Mouse (Mus musculus) embryonic stem cell, embryonic (primary cell): ENCODE results near the gene Nkiras1.
"Not testable (repeated sequence)": the region's sequence is repeated elsewhere in the genome, so short reads cannot be mapped to it uniquely, and the experiment has no call there.

Experiments used
- CTCF ChIA-PET, 4 experiments: fragments of 300-600 bp in 2 of 4; fragments of 350-600 bp in 2 of 4; sonication (Branson Sonifier 250); formaldehyde crosslinking; loops; one replicate each; lab custom pipeline; 2022; ENCODE audit warnings: inconsistent platforms in 2 of 4; lab: Charles Lee
- POLR2A ChIA-PET, 4 experiments: fragments of 300-600 bp in 2 of 4; fragments of 350-600 bp in 2 of 4; sonication (Branson Sonifier 250); formaldehyde crosslinking; loops; one replicate each; lab custom pipeline; 2022; ENCODE audit warnings: antibody characterized with exemption in 4 of 4, inconsistent platforms in 1 of 4; lab: Charles Lee

Nkiras1 gene

GRCm38 (mm10) chr14:18261203-18261602 is 9.7 kb upstream of the Nkiras1 start:
- ChIA-PET POLR2A (interaction anchor here in 3 of 4 experiments (0.6 to 13.2 kb wide), 7 partner anchors 8 to 23 kb away, joined by 3 to 371 read pairs (median 8); partner anchors contain the start of genes Nkiras1 (in 2 of the 3), Nr1d2 (in 2 of the 3) and Rpl15 (in 2 of the 3)), CTCF (interaction anchor here in 2 of 4 experiments (0.5 to 0.8 kb wide), 4 partner anchors 22 to 603 kb away, joined by 3 read pairs; partner anchors contain the start of gene Nr1d2 (in 1 of the 2))

- ChIA-PET POLR2A (interaction anchor here in 2 of 4 experiments (1.4 to 13.7 kb wide), 4 partner anchors 11 to 27 kb away, joined by 3 to 371 read pairs (median 87); partner anchors contain the start of gene Nr1d2 (in 1 of the 2)), CTCF (interaction anchor here in 1 of 4 experiments (0.6 kb wide), 1 partner anchor 24 kb away, joined by 9 read pairs; no protein-coding TSS in a partner anchor)
These were observed 7.5 kb upstream of the Nkiras1 start for GRCm38 (mm10) chr14:18263427-18263826.

- POLR2A ChIA-PET: interaction anchor here (0.5 to 13.7 kb wide), 60 partner anchors 8 to 1567 kb away, joined by 3 to 371 read pairs (median 6); partner anchors contain the start of gene Nr1d2 (in 3 of the 4)
- CTCF ChIA-PET: not testable (repeated sequence)
These were observed 898 bp upstream of the Nkiras1 start for GRCm38 (mm10) chr14:18269947-18270528.

DNA sequence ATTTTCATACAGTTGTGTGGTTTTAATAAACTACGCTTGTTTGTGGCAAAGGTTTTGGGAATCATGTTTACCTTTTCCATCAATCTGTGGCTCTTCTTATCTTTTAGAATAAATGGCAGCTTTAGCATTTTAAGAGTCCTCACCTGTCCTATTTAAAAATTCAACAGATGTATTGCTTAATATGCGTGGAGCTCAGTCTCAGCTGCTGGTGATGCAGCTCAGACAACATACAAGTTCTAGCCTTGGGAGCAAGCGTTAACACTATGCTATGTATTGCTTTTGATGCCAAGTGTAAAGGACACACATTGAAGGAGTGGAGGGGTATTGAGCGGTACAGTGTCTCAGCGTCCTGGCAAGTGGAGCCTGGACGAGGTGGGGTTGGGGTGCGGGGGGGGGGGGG is 730 bp downstream of the Nkiras1 start:
- CTCF ChIA-PET: interaction anchor here in 1 of 4 experiments (1.0 to 1.3 kb wide), 2 partner anchors 13 to 61 kb away, joined by 4 read pairs; no protein-coding TSS in a partner anchor
- POLR2A ChIA-PET: interaction anchor here in 3 of 4 experiments (0.6 to 13.7 kb wide), 22 partner anchors 8 to 622 kb away, joined by 3 to 371 read pairs (median 17); partner anchors contain the start of genes Nr1d2 (in 2 of the 3) and Ube2e2 (in 1 of the 3)

- ChIA-PET POLR2A (interaction anchor here in 2 of 4 experiments (1.8 to 13.7 kb wide), 2 partner anchors 7 to 36 kb away, joined by 6 to 169 read pairs; partner anchors contain the start of gene Nr1d2 (in 1 of the 2)), CTCF (interaction anchor here in 1 of 4 experiments (1.8 kb wide), 1 partner anchor 10 kb away, joined by 6 read pairs; no protein-coding TSS in a partner anchor)
These were observed 3.6 kb downstream of the Nkiras1 start for GRCm38 (mm10) chr14:18274526-18274925.

- ChIA-PET CTCF (no interaction called here), POLR2A (interaction anchor here in 3 of 4 experiments (1.3 to 13.2 kb wide), 3 partner anchors 9 to 11 kb away, joined by 3 to 169 read pairs (median 63); partner anchors contain the start of genes Nkiras1 (in 3 of the 3) and Rpl15 (in 3 of the 3))
These were observed 9.4 kb downstream of the Nkiras1 start for GRCm38 (mm10) chr14:18280375-18280774.

DNA sequence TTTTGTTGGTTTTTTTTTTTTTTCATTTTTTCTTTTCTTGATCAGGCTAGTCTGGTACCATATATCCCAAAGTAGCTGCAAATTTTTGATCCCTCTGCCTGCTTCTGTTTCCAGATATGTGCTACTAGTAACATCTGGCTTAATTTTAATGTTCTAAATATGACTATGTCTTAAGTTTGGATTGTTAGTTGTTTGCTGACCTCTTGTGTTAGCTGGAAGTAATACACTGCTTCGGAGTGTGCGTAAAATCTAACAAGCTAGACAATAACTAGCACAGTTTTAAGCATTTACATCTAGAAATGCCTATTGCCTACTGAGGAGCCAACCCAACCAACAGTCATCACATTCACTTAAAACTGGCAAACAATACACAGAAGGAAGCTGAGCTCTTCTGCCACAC is 13.6 kb downstream of the Nkiras1 start:
- ChIA-PET POLR2A (interaction anchor here in 3 of 4 experiments (0.6 to 13.2 kb wide), 7 partner anchors 9 to 800 kb away, joined by 4 to 169 read pairs (median 5); partner anchors contain the start of genes Nkiras1 (in 3 of the 3) and Rpl15 (in 3 of the 3)), CTCF (interaction anchor here (0.6 to 1.3 kb wide), 14 partner anchors 9 to 271 kb away, joined by 3 to 8 read pairs (median 4); partner anchors contain the start of genes Nkiras1 (in 1 of the 4) and Rpl15 (in 1 of the 4))

- ChIA-PET POLR2A (interaction anchor here in 2 of 4 experiments (0.6 to 13.2 kb wide), 5 partner anchors 8 to 289 kb away, joined by 3 to 169 read pairs (median 5); partner anchors contain the start of genes Nkiras1 (in 2 of the 2) and Rpl15 (in 2 of the 2)), CTCF (interaction anchor here in 3 of 4 experiments (0.6 to 1.4 kb wide), 6 partner anchors 14 to 757 kb away, joined by 3 to 9 read pairs (median 4); partner anchors contain the start of genes Nkiras1 (in 1 of the 3) and Rpl15 (in 1 of the 3))
These were observed 14.5 kb downstream of the Nkiras1 start for GRCm38 (mm10) chr14:18285476-18285875.

DNA sequence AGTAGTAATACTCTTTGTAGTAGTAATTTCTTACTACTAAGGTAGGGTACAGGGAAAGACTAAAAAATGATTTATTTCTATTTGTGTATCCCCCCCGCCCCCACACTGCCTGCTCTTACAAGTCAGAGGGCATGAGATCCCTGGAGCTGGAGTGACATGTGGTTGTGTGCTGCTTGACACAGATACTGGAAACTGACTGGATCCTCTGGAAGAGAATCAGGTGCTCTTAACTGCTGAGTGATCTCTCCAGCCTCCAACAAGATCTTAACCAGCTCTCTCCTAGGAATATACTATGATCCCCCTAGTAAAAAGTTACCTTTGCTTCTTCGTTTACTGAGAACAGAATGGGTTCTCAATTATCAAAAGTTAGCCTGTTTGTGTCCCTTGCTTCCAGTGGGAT is 15.5 kb downstream of the Nkiras1 start:
- POLR2A ChIA-PET: interaction anchor here in 2 of 4 experiments (0.8 to 13.2 kb wide), 3 partner anchors 16 to 18 kb away, joined by 5 to 169 read pairs (median 9); partner anchors contain the start of genes Nkiras1 (in 2 of the 2) and Rpl15 (in 2 of the 2)
- CTCF ChIA-PET: interaction anchor here in 1 of 4 experiments (1.4 kb wide), 1 partner anchor 18 kb away, joined by 5 read pairs; no protein-coding TSS in a partner anchor

- CTCF ChIA-PET: no interaction called here
- POLR2A ChIA-PET: interaction anchor here in 3 of 4 experiments (0.7 to 13.2 kb wide), 3 partner anchors 16 to 21 kb away, joined by 4 to 169 read pairs (median 9); partner anchors contain the start of genes Nkiras1 (in 2 of the 3) and Rpl15 (in 2 of the 3)
These were observed 16.5 kb downstream of the Nkiras1 start for GRCm38 (mm10) chr14:18287391-18287790.

GRCm38 (mm10) chr14:18292111-18292510 is 21.2 kb downstream of the Nkiras1 start:
- ChIA-PET CTCF (interaction anchor here in 1 of 4 experiments (0.6 kb wide), 1 partner anchor 12 kb away, joined by 3 read pairs; no protein-coding TSS in a partner anchor), POLR2A (interaction anchor here in 3 of 4 experiments (0.5 to 2.9 kb wide), 7 partner anchors 9 to 55 kb away, joined by 3 to 15 read pairs (median 4); partner anchors contain the start of genes Nkiras1 (in 2 of the 3) and Rpl15 (in 2 of the 3))

DNA sequence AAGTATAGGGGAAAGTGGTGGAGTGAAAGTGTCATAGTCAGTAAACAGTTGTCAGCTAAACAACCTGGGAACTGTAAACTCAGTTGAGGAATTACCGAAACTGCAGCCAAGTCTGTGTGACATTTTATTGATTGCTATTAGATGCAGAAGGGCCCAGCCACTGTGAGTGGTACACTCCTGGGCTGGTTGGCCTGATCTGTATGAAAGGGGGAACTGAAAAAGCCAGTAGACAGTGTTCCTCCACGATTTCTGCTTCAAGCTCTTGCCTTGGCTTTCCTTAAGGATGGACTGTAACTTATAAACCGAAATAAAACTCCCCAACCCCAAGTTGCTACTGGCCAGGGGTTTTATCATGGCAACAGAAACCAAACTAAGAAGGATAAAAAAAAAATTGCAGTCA is 21.6 kb downstream of the Nkiras1 start:
- ChIA-PET CTCF (interaction anchor here in 1 of 4 experiments (0.7 kb wide), 1 partner anchor 44 kb away, joined by 3 read pairs; no protein-coding TSS in a partner anchor), POLR2A (interaction anchor here in 3 of 4 experiments (0.5 to 2.9 kb wide), 6 partner anchors 9 to 25 kb away, joined by 3 to 15 read pairs (median 7); partner anchors contain the start of genes Nkiras1 (in 2 of the 3) and Rpl15 (in 2 of the 3))

- CTCF ChIA-PET: no interaction called here
- POLR2A ChIA-PET: no interaction called here
These were observed 26.5 kb downstream of the Nkiras1 start for GRCm38 (mm10) chr14:18297441-18297840.

DNA sequence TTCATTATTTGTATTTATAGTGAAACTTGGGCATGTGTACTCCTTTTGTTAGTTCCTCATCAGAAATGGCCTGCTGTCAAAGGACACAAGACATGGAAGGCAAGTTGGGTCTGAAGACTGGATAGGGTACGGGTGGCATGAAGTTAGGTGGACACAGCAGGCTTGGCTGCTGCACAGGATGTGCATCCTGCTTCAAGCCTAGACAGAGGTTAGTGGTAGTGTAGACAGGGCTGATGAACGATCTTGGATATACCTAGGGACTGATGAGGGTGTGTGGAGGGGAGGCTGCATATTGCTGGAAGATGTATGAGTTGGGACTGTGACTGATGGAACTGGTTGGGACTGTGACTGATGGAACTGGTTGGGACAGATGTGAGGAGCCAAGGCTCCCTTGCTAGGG is 27.9 kb downstream of the Nkiras1 start:
- POLR2A ChIA-PET: interaction anchor here in 1 of 4 experiments (3.5 kb wide), 1 partner anchor 28 kb away, joined by 9 read pairs; the partner anchor contains the start of genes Nkiras1 and Rpl15
- CTCF ChIA-PET: no interaction called here

DNA sequence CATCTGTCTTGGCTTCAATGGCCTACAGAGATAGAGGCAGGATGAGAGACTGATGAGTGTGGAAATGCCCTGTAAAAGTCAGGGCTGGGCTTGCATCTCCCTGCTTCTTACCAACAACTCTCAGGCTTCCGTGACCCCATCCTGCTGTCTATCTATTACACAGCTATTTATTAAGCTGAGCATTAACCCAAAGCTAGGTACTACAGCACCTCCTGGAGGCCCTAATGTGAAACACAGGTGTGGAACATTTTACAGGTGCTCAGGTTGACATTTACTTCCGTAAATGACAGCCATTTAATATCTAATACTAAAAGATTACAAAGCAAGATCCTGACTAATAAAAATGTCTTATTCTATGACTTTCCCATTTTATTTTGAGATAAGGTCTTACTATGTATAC is 29.7 kb downstream of the Nkiras1 start:
- CTCF ChIA-PET: interaction anchor here in 1 of 4 experiments (0.5 to 1.0 kb wide), 5 partner anchors 16 to 90 kb away, joined by 3 to 8 read pairs (median 3); no protein-coding TSS in a partner anchor
- POLR2A ChIA-PET: interaction anchor here in 2 of 4 experiments (1.0 to 3.5 kb wide), 4 partner anchors 10 to 32 kb away, joined by 3 to 9 read pairs (median 4); partner anchors contain the start of genes Nkiras1 (in 1 of the 2) and Rpl15 (in 1 of the 2)

DNA sequence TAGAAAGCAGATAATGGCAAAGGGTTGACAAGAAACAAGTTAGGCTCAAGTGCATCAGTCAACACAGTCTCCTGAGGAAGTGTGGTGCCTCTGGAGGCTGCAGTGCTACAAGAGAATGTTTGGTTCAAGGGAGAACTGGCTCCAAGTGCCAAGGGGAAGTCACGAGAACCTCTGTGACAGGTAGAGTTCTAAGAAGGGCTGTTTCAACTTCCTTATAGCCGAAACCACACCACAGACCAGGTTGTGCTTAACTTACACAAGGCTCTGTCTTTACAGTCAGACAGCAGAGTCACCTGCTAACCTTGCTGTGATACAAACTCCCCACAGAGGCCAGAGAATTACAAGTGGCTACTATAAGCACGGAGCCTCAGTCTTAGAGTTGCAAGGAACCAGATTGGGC is 30.7 kb downstream of the Nkiras1 start:
- ChIA-PET POLR2A (interaction anchor here in 1 of 4 experiments (3.5 kb wide), 1 partner anchor 31 kb away, joined by 9 read pairs; the partner anchor contains the start of genes Nkiras1 and Rpl15), CTCF (no interaction called here)

GRCm38 (mm10) chr14:18302750-18303149 is 31.8 kb downstream of the Nkiras1 start:
- ChIA-PET CTCF (interaction anchor here in 2 of 4 experiments (0.6 to 0.9 kb wide), 2 partner anchors 18 to 427 kb away, joined by 3 read pairs; no protein-coding TSS in a partner anchor), POLR2A (no interaction called here)
